Mouse (Mus musculus): ENCODE measurements around the gene Gm7980. TPM values are rescaled to one million over a fixed set of nuclear protein-coding genes. Genes with fewer than 3 reads are reported as not detected.
"Not testable (repeated sequence)": the region's sequence is repeated elsewhere in the genome, so short reads cannot be mapped to it uniquely, and the experiment has no call there.

Gm7980 gene
- not detected in 2 replicates for polyA plus RNA-seq (2015; fragmentation: Nextera tagmentation; extraction: Ambion mirVana)

DNA sequence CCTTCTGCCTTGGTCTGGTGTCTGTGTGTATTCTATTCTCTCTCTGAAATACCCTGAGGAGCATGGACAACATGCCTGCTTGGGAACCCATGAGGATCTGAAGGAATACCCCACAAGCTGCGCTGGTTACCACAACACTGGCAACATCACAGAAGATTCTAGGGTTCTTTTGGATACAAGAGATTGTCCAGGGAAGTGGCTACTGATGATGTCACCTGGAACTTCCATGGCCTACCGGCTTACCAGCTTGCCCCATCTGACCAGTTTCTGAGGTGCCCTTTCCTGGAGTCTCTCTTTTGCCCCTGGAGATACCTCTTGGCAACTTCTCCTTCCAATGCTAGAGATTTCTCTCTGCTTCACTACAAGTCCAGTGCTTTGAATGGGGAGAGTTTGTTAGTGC lies at the start of gene Gm7980:
Gene Gm7980, minus strand, starts transcription at position 101 of the 400 bp plus-strand sequence.
- H3K9me3 ChIP-seq; H3K27me3 ChIP-seq (replicated peaks); H3K4me3 ChIP-seq; H3K4me1 ChIP-seq; H3K9ac ChIP-seq; H3K36me3 ChIP-seq; ATAC-seq (ENCODE audit: extremely low read depth, insufficient number of reproducible peaks, low FRiP score, low TSS enrichment); H3K27ac ChIP-seq (replicated peaks); H3K4me2 ChIP-seq: not testable (repeated sequence)
- WGBS, result no CpG with 5 or more reads among the region's 2 CpGs

DNA sequence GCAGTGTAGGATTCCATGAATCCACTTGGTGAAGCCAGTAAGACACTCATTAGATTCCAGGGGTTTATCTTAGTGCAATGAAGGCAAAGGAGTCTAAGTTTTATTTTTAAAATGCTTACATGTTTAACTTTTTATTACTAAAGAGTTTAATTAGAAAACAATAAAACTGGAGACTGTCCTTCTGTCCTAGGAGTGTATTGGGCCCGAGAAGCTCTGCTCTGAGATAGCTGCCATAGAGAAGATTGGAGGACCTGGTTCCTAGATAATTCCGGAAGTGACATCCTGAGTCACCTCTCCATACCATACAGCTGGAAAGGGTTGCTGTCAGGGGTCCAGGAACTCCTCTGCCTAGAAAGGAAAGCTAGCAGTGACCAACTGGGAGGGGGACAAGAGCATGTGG lies 36.6 kb upstream of the Gm7980 start, which contains the start of gene 1700024B05Rik:
Gene 1700024B05Rik, plus strand, starts transcription at position 301 of the 400 bp plus-strand sequence.
- not testable (repeated sequence) for H3K36me3 ChIP-seq; H3K4me2 ChIP-seq; H3K4me1 ChIP-seq; H3K27ac ChIP-seq (replicated peaks); H3K27me3 ChIP-seq (replicated peaks); H3K9ac ChIP-seq; H3K4me3 ChIP-seq; H3K9me3 ChIP-seq; ATAC-seq (ENCODE audit: extremely low read depth, insufficient number of reproducible peaks, low FRiP score, low TSS enrichment)
- WGBS, result 68% methylated on average over 2 of the region's 2 CpGs

DNA sequence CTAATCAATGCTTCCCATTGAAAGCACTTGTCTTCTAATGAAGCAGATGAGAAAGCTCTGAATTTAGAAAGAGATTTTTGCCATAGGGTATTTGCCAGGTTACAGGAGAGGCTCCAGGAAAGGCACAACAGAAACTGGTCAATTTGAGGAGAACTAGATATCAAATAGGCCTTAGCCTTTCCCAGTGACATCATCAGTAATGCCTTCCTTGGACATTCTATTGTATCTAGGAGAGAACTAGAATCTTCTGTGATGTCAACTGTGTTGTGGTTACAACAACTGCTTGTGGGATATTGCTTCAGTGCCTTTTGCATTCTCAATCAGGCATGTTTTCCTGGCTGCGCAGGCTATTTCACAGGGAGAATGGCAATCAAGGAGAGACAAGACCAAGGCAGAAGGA lies 17.6 kb upstream of the Gm7980 start, which contains the start of gene 1700049E17Rik1:
Gene 1700049E17Rik1, plus strand, starts transcription at position 301 of the 400 bp plus-strand sequence.
- not testable (repeated sequence) for H3K27me3 ChIP-seq (replicated peaks); ATAC-seq (ENCODE audit: extremely low read depth, insufficient number of reproducible peaks, low FRiP score, low TSS enrichment); H3K4me2 ChIP-seq; H3K9ac ChIP-seq; H3K9me3 ChIP-seq; H3K36me3 ChIP-seq; H3K4me3 ChIP-seq; H3K4me1 ChIP-seq; H3K27ac ChIP-seq (replicated peaks)
- WGBS, result no CpG with 5 or more reads among the region's 1 CpGs

Other genes starting within 250 kb of the Gm7980 start
- gene Gm8068, start 205.4 kb downstream of the Gm7980 start, polyA plus RNA-seq (2015; fragmentation: Nextera tagmentation; extraction: Ambion mirVana), result not detected in 2 replicates
- gene Gm7929, start 156.7 kb downstream of the Gm7980 start, polyA plus RNA-seq (2015; fragmentation: Nextera tagmentation; extraction: Ambion mirVana), result not detected in 2 replicates
- not detected in 2 replicates for gene Gm47189, start 134.8 kb downstream of the Gm7980 start, polyA plus RNA-seq (2015; fragmentation: Nextera tagmentation; extraction: Ambion mirVana)
- gene 1700049E17Rik1, start 17.7 kb upstream of the Gm7980 start, polyA plus RNA-seq (2015; fragmentation: Nextera tagmentation; extraction: Ambion mirVana), result not detected in 2 replicates
- gene 1700024B05Rik, start 36.7 kb upstream of the Gm7980 start, polyA plus RNA-seq (2015; fragmentation: Nextera tagmentation; extraction: Ambion mirVana), result not detected in 2 replicates
- gene Gm6401, start 60.6 kb upstream of the Gm7980 start, polyA plus RNA-seq (2015; fragmentation: Nextera tagmentation; extraction: Ambion mirVana), result not detected in 2 replicates
- not detected in 2 replicates for gene Gm3543, start 76.0 kb upstream of the Gm7980 start, polyA plus RNA-seq (2015; fragmentation: Nextera tagmentation; extraction: Ambion mirVana)
- gene Gm7951, start 210.1 kb upstream of the Gm7980 start, polyA plus RNA-seq (2015; fragmentation: Nextera tagmentation; extraction: Ambion mirVana), result not detected in 2 replicates